Mouse (Mus musculus): ENCODE data around the gene Iqgap3. TPM values are rescaled to one million over a fixed set of nuclear protein-coding genes. Genes with fewer than 3 reads are reported as not detected.
A peak's percentile ranks its signal among the peaks of the same experiment; 100 is the strongest.

Gene Iqgap3
- polyA plus RNA-seq, 1 experiment from 2014 or later = 30.3 TPM

DNA sequence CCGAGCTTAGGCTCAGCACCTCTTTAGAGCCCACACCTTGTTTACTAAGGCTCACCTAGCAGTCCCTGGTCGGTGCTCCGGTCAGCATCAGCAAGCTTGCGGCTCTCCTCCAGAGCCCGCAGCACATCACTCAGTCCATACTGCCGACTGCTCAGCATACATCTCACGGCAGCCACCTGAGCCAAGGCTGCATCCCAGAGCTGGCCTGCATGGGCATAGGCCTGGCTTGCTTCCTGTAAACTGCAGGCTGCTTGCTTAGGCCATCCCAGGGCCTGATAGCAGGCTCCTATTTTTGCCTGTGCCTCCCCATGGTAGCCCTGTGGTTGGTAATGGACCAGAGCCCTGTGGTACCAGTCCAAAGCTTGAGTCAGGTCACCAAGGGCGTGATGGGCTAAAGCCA, 7.0 kb upstream of the Iqgap3 start:
- Histone ChIP-seq H3K27ac (no peak overlapping the region), H3K4me1 (no peaks in the 10 kb centered on the region), H3K4me3 (no peak overlapping the region), H3K9me3 (no peaks in the 10 kb centered on the region), H3K27me3 (ENCODE audit: poor library complexity, severe bottlenecking) (peaks cover 35% of the 10 kb centered on the region), H3K36me3 (replicated peaks) (no peaks in the 10 kb centered on the region)
- 81% methylated on average over 8 of the region's 8 CpGs for WGBS
- no peak for DNase-seq (ENCODE audit: extremely low spot score, low spot score)

GRCm38 (mm10) chr3:88077441-88077840, 4.3 kb upstream of the Iqgap3 start:
- no peak for DNase-seq (ENCODE audit: extremely low spot score, low spot score)
- Histone ChIP-seq H3K36me3 (replicated peaks) (no peaks in the 10 kb centered on the region), H3K9me3 (no peaks in the 10 kb centered on the region), H3K27me3 (ENCODE audit: poor library complexity, severe bottlenecking) (peaks cover 13% of the 10 kb centered on the region), H3K4me3 (no peak overlapping the region), H3K4me1 (peaks cover 10% of the 10 kb centered on the region), H3K27ac (no peak overlapping the region)
- WGBS = 44% methylated on average over 8 of the region's 8 CpGs

- Histone ChIP-seq H3K27ac (no peak within 1 kb of the TSS), H3K9me3 (no peaks in the 10 kb centered on the region), H3K27me3 (ENCODE audit: poor library complexity, severe bottlenecking) (peaks cover 7% of the 10 kb centered on the region; the same call in 1 of the 2 replicates), H3K36me3 (replicated peaks) (no peaks in the 10 kb centered on the region), H3K4me3 (no peak within 1 kb of the TSS), H3K4me1 (peaks cover 17% of the 10 kb centered on the region)
- 71% methylated on average over 4 of the region's 4 CpGs for WGBS
- DNase-seq (ENCODE audit: extremely low spot score, low spot score) = no peak
Measured at GRCm38 (mm10) chr3:88078204-88078603, 3.6 kb upstream of the Iqgap3 start, which contains the start of gene Ttc24. TSS of gene Ttc24 (minus strand) at chr3:88078304.

DNA sequence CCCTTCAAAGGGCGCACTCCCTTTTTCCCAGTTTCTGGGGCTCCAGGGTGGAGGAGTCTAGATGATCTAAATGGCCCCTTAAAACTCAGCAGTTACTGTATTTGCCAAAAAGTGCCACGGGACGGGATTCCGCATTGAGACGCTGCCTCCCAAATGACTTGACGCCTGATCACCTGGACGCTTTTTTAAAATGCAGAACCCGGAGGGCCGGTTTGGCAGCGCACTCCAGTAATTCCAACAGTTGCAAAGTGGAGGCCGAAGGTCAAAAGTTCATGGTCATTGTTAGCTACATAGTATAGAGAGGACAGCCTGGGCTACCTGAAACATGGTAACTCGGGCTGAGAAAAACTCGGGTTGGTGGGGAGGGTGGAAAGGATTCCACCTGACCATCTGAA, 450 bp downstream of the Iqgap3 start:
- peak overlapping the region; percentile 73 for H3K4me3 ChIP-seq
- peaks cover 36% of the 10 kb centered on the region for H3K36me3 ChIP-seq (replicated peaks)
- peak overlapping the region; percentile 85 for H3K27ac ChIP-seq
- DNase-seq (ENCODE audit: extremely low spot score, low spot score) = no peak
- H3K4me1 ChIP-seq = peaks cover 23% of the 10 kb centered on the region
- 4% methylated on average over 13 of the region's 13 CpGs for WGBS
- no peaks in the 10 kb centered on the region for H3K9me3 ChIP-seq
- no peaks in the 10 kb centered on the region for H3K27me3 ChIP-seq (ENCODE audit: poor library complexity, severe bottlenecking)

- Histone ChIP-seq H3K36me3 (replicated peaks) (peaks cover 41% of the 10 kb centered on the region), H3K27ac (peak overlapping the region; percentile 2; the same call in 1 of the 2 replicates), H3K4me3 (peak overlapping the region; percentile 73), H3K27me3 (ENCODE audit: poor library complexity, severe bottlenecking) (no peaks in the 10 kb centered on the region), H3K4me1 (peaks cover 23% of the 10 kb centered on the region), H3K9me3 (no peaks in the 10 kb centered on the region)
- WGBS = 29% methylated on average over 4 of the region's 4 CpGs
- DNase-seq (ENCODE audit: extremely low spot score, low spot score) = no peak
Measured at GRCm38 (mm10) chr3:88082663-88083062, 892 bp downstream of the Iqgap3 start.

- H3K4me3 ChIP-seq = no peak overlapping the region; the same call in 1 of the 2 replicates
- WGBS = 92% methylated on average over 2 of the region's 2 CpGs
Measured at GRCm38 (mm10) chr3:88084001-88084400, 2.2 kb downstream of the Iqgap3 start.

GRCm38 (mm10) chr3:88085459-88085858, 3.7 kb downstream of the Iqgap3 start:
- Histone ChIP-seq H3K9me3 (no peaks in the 10 kb centered on the region), H3K4me3 (no peak overlapping the region), H3K27me3 (ENCODE audit: poor library complexity, severe bottlenecking) (no peaks in the 10 kb centered on the region), H3K36me3 (replicated peaks) (peaks cover 67% of the 10 kb centered on the region), H3K27ac (no peak overlapping the region), H3K4me1 (peaks cover 23% of the 10 kb centered on the region)
- WGBS = 91% methylated on average over 9 of the region's 9 CpGs
- no peak for DNase-seq (ENCODE audit: extremely low spot score, low spot score)

More at GRCm38 (mm10) chr3:88084001-88084400, 2.2 kb downstream of the Iqgap3 start:
- H3K27me3 ChIP-seq (ENCODE audit: poor library complexity, severe bottlenecking) = no peaks in the 10 kb centered on the region
- H3K36me3 ChIP-seq (replicated peaks) = peaks cover 52% of the 10 kb centered on the region
- no peak overlapping the region for H3K27ac ChIP-seq
- no peaks in the 10 kb centered on the region for H3K9me3 ChIP-seq
- H3K4me1 ChIP-seq = peaks cover 23% of the 10 kb centered on the region
- DNase-seq (ENCODE audit: extremely low spot score, low spot score) = no peak

DNA sequence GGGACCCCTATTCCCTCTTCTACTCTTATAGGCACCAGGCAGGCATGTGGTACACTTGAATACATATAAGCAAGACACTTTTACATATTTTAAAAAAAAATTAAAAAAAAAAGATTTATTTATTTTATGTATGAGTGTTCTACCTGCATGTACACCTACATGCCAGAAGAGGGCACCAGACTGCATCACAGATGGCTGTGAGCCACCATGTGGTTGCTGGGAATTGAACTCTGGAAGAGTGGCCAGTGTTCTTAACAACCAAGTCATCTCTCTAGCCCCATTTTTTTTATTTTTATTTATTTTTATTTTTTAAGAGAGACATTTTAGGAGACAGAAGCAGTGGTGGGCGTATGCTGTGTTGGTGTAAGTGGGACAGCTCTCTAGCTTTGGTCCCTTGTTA, 5.9 kb downstream of the Iqgap3 start:
- no peak overlapping the region for H3K4me3 ChIP-seq
- H3K27me3 ChIP-seq (ENCODE audit: poor library complexity, severe bottlenecking) = no peaks in the 10 kb centered on the region
- WGBS = 82% methylated on average over 1 of the region's 1 CpGs
- H3K4me1 ChIP-seq = peaks cover 11% of the 10 kb centered on the region
- no peak for DNase-seq (ENCODE audit: extremely low spot score, low spot score)
- H3K36me3 ChIP-seq (replicated peaks) = peaks cover 89% of the 10 kb centered on the region
- H3K27ac ChIP-seq = no peak overlapping the region
- no peaks in the 10 kb centered on the region for H3K9me3 ChIP-seq

DNA sequence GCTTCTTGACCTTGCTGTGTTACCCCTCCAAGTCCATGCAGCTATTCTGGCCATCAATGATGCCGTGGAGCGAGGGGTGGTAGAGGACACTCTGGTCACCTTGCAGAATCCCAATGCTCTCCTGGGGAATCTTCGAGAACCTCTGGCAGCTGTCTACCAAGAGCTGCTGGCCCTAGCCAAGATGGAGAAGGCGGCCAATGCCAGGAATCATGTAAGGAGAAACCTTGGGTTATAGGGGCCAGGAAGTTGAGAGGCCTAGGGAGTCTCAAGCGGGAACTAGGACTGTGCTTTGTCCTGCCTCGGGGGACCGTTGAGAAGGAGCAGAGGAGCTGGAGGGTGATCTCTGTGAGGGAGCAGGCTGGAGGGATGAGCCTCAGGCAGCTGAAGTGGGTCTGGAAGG, 8.3 kb downstream of the Iqgap3 start:
- 93% methylated on average over 7 of the region's 7 CpGs for WGBS
- Histone ChIP-seq H3K27ac (no peak overlapping the region), H3K9me3 (no peaks in the 10 kb centered on the region), H3K27me3 (ENCODE audit: poor library complexity, severe bottlenecking) (no peaks in the 10 kb centered on the region), H3K4me3 (no peak overlapping the region), H3K36me3 (replicated peaks) (peaks cover 97% of the 10 kb centered on the region), H3K4me1 (no peaks in the 10 kb centered on the region)
- DNase-seq (ENCODE audit: extremely low spot score, low spot score) = no peak

GRCm38 (mm10) chr3:88090616-88091015, 8.8 kb downstream of the Iqgap3 start:
- no peak overlapping the region for H3K27ac ChIP-seq
- H3K27me3 ChIP-seq (ENCODE audit: poor library complexity, severe bottlenecking) = no peaks in the 10 kb centered on the region
- no peak for DNase-seq (ENCODE audit: extremely low spot score, low spot score)
- WGBS = 92% methylated on average over 6 of the region's 6 CpGs
- H3K36me3 ChIP-seq (replicated peaks) = peaks cover 97% of the 10 kb centered on the region
- no peaks in the 10 kb centered on the region for H3K9me3 ChIP-seq
- H3K4me1 ChIP-seq = no peaks in the 10 kb centered on the region
- no peak overlapping the region for H3K4me3 ChIP-seq

- Histone ChIP-seq H3K4me3 (no peak overlapping the region), H3K27ac (no peak overlapping the region), H3K4me1 (no peaks in the 10 kb centered on the region), H3K36me3 (replicated peaks) (peaks cover 100% of the 10 kb centered on the region), H3K9me3 (no peaks in the 10 kb centered on the region), H3K27me3 (ENCODE audit: poor library complexity, severe bottlenecking) (no peaks in the 10 kb centered on the region)
- no peak for DNase-seq (ENCODE audit: extremely low spot score, low spot score)
- 87% methylated on average over 5 of the region's 5 CpGs for WGBS
Measured at GRCm38 (mm10) chr3:88094126-88094525, 12.4 kb downstream of the Iqgap3 start.

GRCm38 (mm10) chr3:88097666-88098065, 15.9 kb downstream of the Iqgap3 start:
- Histone ChIP-seq H3K4me1 (no peaks in the 10 kb centered on the region), H3K9me3 (no peaks in the 10 kb centered on the region), H3K36me3 (replicated peaks) (peaks cover 96% of the 10 kb centered on the region), H3K27ac (0 out of 2 replicates have a peak overlapping the region, but pooled peaks have one; percentile 12), H3K27me3 (ENCODE audit: poor library complexity, severe bottlenecking) (no peaks in the 10 kb centered on the region), H3K4me3 (no peak overlapping the region)
- no peak for DNase-seq (ENCODE audit: extremely low spot score, low spot score)
- 92% methylated on average over 6 of the region's 6 CpGs for WGBS

DNA sequence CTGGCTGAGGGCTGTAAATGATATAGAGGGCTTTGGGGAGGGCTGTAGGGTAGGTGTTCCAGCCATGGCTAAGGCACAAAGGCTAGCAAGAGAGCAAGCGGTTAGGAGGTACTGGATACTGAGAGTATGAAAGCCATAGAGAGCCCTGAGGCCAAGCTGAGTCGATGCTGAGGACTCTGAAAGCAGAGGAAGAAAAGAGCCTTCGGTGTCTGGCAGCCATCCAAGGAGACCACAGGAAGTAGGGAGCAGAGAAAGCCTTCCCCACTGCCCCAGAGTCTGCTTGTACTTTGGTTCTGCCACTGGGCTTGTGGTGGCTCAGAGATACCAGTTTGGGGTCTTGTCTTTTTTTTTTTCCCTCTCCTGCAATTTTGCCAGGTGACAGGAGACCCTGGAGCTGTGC, 18.5 kb downstream of the Iqgap3 start:
- no peak overlapping the region for H3K27ac ChIP-seq
- 89% methylated on average over 3 of the region's 3 CpGs for WGBS
- no peaks in the 10 kb centered on the region for H3K9me3 ChIP-seq
- peaks cover 96% of the 10 kb centered on the region for H3K36me3 ChIP-seq (replicated peaks)
- no peaks in the 10 kb centered on the region for H3K27me3 ChIP-seq (ENCODE audit: poor library complexity, severe bottlenecking)
- no peaks in the 10 kb centered on the region for H3K4me1 ChIP-seq
- no peak for DNase-seq (ENCODE audit: extremely low spot score, low spot score)
- H3K4me3 ChIP-seq = no peak overlapping the region

DNA sequence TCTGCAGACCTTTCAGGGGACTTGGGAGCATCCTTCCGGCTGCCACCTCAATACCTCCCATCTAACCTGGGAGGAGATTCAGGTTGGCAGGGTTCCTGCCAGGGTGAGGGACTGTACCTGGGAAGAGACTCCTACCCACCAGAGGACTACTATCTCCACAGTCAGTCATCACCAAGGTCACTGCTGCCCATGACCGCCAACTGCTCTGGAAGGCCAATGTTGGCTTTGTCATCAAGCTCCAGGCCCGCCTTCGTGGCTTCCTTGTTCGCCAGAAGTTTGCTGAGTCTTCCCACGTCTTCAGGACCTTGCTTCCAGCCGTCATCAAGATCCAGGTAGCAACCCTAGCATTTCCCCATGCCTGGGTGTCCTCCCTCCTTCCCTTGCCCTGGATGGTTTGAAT, 20.0 kb downstream of the Iqgap3 start:
- 92% methylated on average over 7 of the region's 7 CpGs for WGBS
- peaks cover 96% of the 10 kb centered on the region for H3K36me3 ChIP-seq (replicated peaks)

More for the DNA sequence above, 20.0 kb downstream of the Iqgap3 start:
- Histone ChIP-seq H3K27me3 (ENCODE audit: poor library complexity, severe bottlenecking) (no peaks in the 10 kb centered on the region), H3K4me3 (no peak overlapping the region), H3K9me3 (no peaks in the 10 kb centered on the region), H3K4me1 (no peaks in the 10 kb centered on the region), H3K27ac (no peak overlapping the region)
- DNase-seq (ENCODE audit: extremely low spot score, low spot score) = no peak
